Mouse (Mus musculus): ENCODE results near the gene Trp53i11. TPM values are rescaled to one million over a fixed set of nuclear protein-coding genes. Genes with fewer than 3 reads are reported as not detected.

Trp53i11 gene
- total and polyA plus RNA-seq, 2 experiments from 2014 or later, result 17.4 to 77.2 TPM

GRCm38 (mm10) chr2:93191488-93192181, 4.3 kb downstream of the Trp53i11 start:
- peak overlapping the region; percentile 11; the same call in 1 of the 2 replicates for H3K4me2 ChIP-seq (ENCODE audit: low read depth, low read length)
- H3K27me3 ChIP-seq (ENCODE audit: control insufficient read depth, insufficient read depth, low read length), result 0 out of 2 replicates have a peak, but pooled peaks cover under 1% of the 10 kb centered on the region
- TF ChIP-seq EP300 (IDR thresholded peaks at IDR 0.05; ENCODE audit: low read depth), result no peak
- no peak for TF ChIP-seq CTCF (IDR thresholded peaks at IDR 0.05; ENCODE audit: low read depth)
- no peaks in the 10 kb centered on the region for H3K9me3 ChIP-seq (replicated peaks; ENCODE audit: control insufficient read depth, low read length)
- no peaks in the 10 kb centered on the region for H3K4me1 ChIP-seq (ENCODE audit: control insufficient read depth, insufficient read depth)
- no peak overlapping the region for H3K4me3 ChIP-seq (ENCODE audit: low read depth, low read length)
- ATAC-seq (ENCODE audit: insufficient read depth, low read depth), result no peak
- DNase-seq (ENCODE audit: low spot score), result no peak
- no peak overlapping the region for H3K9ac ChIP-seq (replicated peaks; ENCODE audit: low read depth, low read length)
- H3K36me3 ChIP-seq (replicated peaks; ENCODE audit: control insufficient read depth, insufficient read depth, low read length), result no peaks in the 10 kb centered on the region
- H3K27ac ChIP-seq (ENCODE audit: low read depth), result peak overlapping the region; percentile 47; the same call in 1 of the 2 replicates
- 78% methylated on average over 14 of the region's 14 CpGs for WGBS

- Histone ChIP-seq H3K27me3 (ENCODE audit: control insufficient read depth, insufficient read depth, low read length) (0 out of 2 replicates have a peak, but pooled peaks cover 4% of the 10 kb centered on the region), H3K27ac (ENCODE audit: low read depth) (peak overlapping the region; percentile 47; the same call in 1 of the 2 replicates), H3K9ac (replicated peaks; ENCODE audit: low read depth, low read length) (no peak overlapping the region), H3K4me1 (ENCODE audit: control insufficient read depth, insufficient read depth) (no peaks in the 10 kb centered on the region), H3K4me3 (ENCODE audit: low read depth, low read length) (no peak overlapping the region), H3K4me2 (ENCODE audit: low read depth, low read length) (peak overlapping the region; percentile 11; the same call in 1 of the 2 replicates), H3K36me3 (replicated peaks; ENCODE audit: control insufficient read depth, insufficient read depth, low read length) (no peaks in the 10 kb centered on the region), H3K9me3 (replicated peaks; ENCODE audit: control insufficient read depth, low read length) (no peaks in the 10 kb centered on the region)
- 44% methylated on average over 9 of the region's 9 CpGs for WGBS
- ATAC-seq (ENCODE audit: insufficient read depth, low read depth) (no peak), DNase-seq (ENCODE audit: low spot score) (no peak)
- TF ChIP-seq EP300 (IDR thresholded peaks at IDR 0.05; ENCODE audit: low read depth) (no peak), CTCF (IDR thresholded peaks at IDR 0.05; ENCODE audit: low read depth) (no peak)
Measured at GRCm38 (mm10) chr2:93192182-93192560, 4.8 kb downstream of the Trp53i11 start.

- H3K9ac ChIP-seq (replicated peaks; ENCODE audit: low read depth, low read length), result no peak overlapping the region
- no peaks in the 10 kb centered on the region for H3K36me3 ChIP-seq (replicated peaks; ENCODE audit: control insufficient read depth, insufficient read depth, low read length)
- no peak overlapping the region for H3K4me3 ChIP-seq (ENCODE audit: low read depth, low read length)
- H3K4me1 ChIP-seq (ENCODE audit: control insufficient read depth, insufficient read depth), result no peaks in the 10 kb centered on the region
- WGBS, result 35% methylated on average over 6 of the region's 6 CpGs
- TF ChIP-seq EP300 (IDR thresholded peaks at IDR 0.05; ENCODE audit: low read depth) (no peak), CTCF (IDR thresholded peaks at IDR 0.05; ENCODE audit: low read depth) (no peak)
- peak overlapping the region; percentile 11; the same call in 1 of the 2 replicates for H3K4me2 ChIP-seq (ENCODE audit: low read depth, low read length)
- no peaks in the 10 kb centered on the region for H3K9me3 ChIP-seq (replicated peaks; ENCODE audit: control insufficient read depth, low read length)
- ATAC-seq (ENCODE audit: insufficient read depth, low read depth) (no peak), DNase-seq (ENCODE audit: low spot score) (no peak)
- H3K27me3 ChIP-seq (ENCODE audit: control insufficient read depth, insufficient read depth, low read length), result 0 out of 2 replicates have a peak, but pooled peaks cover 4% of the 10 kb centered on the region
- H3K27ac ChIP-seq (ENCODE audit: low read depth), result no peak overlapping the region
Measured at GRCm38 (mm10) chr2:93192671-93193080, 5.3 kb downstream of the Trp53i11 start.

GRCm38 (mm10) chr2:93193806-93194205, 6.5 kb downstream of the Trp53i11 start:
- DNase-seq (ENCODE audit: low spot score), result no peak
- no peak for ATAC-seq (ENCODE audit: insufficient read depth, low read depth)
- H3K4me3 ChIP-seq (ENCODE audit: low read depth, low read length), result no peak overlapping the region
- H3K27me3 ChIP-seq (ENCODE audit: control insufficient read depth, insufficient read depth, low read length), result 0 out of 2 replicates have a peak, but pooled peaks cover 4% of the 10 kb centered on the region
- H3K9ac ChIP-seq (replicated peaks; ENCODE audit: low read depth, low read length), result no peak overlapping the region
- H3K9me3 ChIP-seq (replicated peaks; ENCODE audit: control insufficient read depth, low read length), result no peaks in the 10 kb centered on the region
- TF ChIP-seq CTCF (IDR thresholded peaks at IDR 0.05; ENCODE audit: low read depth), result no peak
- TF ChIP-seq EP300 (IDR thresholded peaks at IDR 0.05; ENCODE audit: low read depth), result no peak
- no peak overlapping the region for H3K27ac ChIP-seq (ENCODE audit: low read depth)
- 54% methylated on average over 4 of the region's 4 CpGs for WGBS
- no peak overlapping the region for H3K4me2 ChIP-seq (ENCODE audit: low read depth, low read length)
- no peaks in the 10 kb centered on the region for H3K4me1 ChIP-seq (ENCODE audit: control insufficient read depth, insufficient read depth)
- H3K36me3 ChIP-seq (replicated peaks; ENCODE audit: control insufficient read depth, insufficient read depth, low read length), result no peaks in the 10 kb centered on the region

GRCm38 (mm10) chr2:93198846-93199245, 11.5 kb downstream of the Trp53i11 start:
- ATAC-seq (ENCODE audit: insufficient read depth, low read depth), result peak; percentile 53
- TF ChIP-seq EP300 (IDR thresholded peaks at IDR 0.05; ENCODE audit: low read depth) (no peak), CTCF (IDR thresholded peaks at IDR 0.05; ENCODE audit: low read depth) (peak; percentile 97)

More at GRCm38 (mm10) chr2:93198846-93199245, 11.5 kb downstream of the Trp53i11 start:
- peaks cover 12% of the 10 kb centered on the region; the same call in 1 of the 2 replicates for H3K36me3 ChIP-seq (replicated peaks; ENCODE audit: control insufficient read depth, insufficient read depth, low read length)
- H3K27ac ChIP-seq (ENCODE audit: low read depth), result no peak overlapping the region
- no peaks in the 10 kb centered on the region for H3K4me1 ChIP-seq (ENCODE audit: control insufficient read depth, insufficient read depth)
- 25% methylated on average over 3 of the region's 3 CpGs for WGBS
- H3K9ac ChIP-seq (replicated peaks; ENCODE audit: low read depth, low read length), result no peak overlapping the region
- H3K4me2 ChIP-seq (ENCODE audit: low read depth, low read length), result no peak overlapping the region
- DNase-seq (ENCODE audit: low spot score), result peak; percentile 57
- H3K4me3 ChIP-seq (ENCODE audit: low read depth, low read length), result no peak overlapping the region
- H3K27me3 ChIP-seq (ENCODE audit: control insufficient read depth, insufficient read depth, low read length), result 0 out of 2 replicates have a peak, but pooled peaks cover 4% of the 10 kb centered on the region
- no peaks in the 10 kb centered on the region for H3K9me3 ChIP-seq (replicated peaks; ENCODE audit: control insufficient read depth, low read length)

All from heart, postnatal 0 days (tissue).